In the genomic region with DNA sequence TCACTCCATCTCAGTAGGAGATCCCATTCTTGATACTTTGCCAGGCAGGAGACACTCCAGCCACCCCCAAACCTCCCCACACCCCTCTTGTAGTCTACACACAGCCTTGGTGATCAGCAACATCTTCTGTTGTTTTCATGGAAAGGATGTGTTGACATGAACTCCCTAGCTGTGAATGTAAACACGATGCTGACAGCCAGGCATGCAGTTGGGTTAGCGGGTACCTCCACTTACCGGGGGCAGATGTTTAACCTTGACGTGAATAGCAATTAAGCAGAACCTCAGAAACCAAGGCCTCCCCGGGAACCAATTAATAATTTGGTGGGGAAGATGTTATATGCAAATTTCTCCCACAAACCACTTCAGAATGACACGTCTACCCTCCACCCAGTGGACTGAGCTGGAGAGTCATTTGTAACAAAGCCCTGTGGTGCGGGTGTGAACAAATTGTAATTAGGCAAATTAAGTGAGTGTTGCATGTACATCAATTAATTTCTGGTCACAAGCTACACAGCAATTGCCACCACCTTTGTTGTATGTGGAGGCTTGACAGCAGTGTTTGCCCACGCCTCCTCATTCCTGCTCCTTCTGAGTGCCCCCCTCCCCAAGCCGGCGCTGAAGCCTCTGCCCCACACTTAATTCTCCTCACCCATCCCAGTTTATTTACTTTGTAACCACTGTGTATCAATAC, we compare ENCODE assay signal across 15 mouse cellular contexts. TPM values are rescaled to one million over a fixed set of nuclear protein-coding genes. Genes with fewer than 3 reads are reported as not detected.
DNase-seq lines count a peak whose midpoint lies in the region; ATAC-seq and TF ChIP-seq lines count a peak whose summit lies in the region.
"Had no signal": no experiment of that assay in that cellular context is flagged by ENCODE, and none has a peak within 500 bp of the region (broad histone marks: within the 10 kb centered on the region; RNA-seq: fewer than 3 reads in every experiment).

No protein-coding gene starts in this region.

- no peaks in the 10 kb centered on the region for H3K27me3 ChIP-seq in forebrain, embryonic 11.5 days (ENCODE audit: control insufficient read depth, insufficient read depth, low read length)
- H3K27me3 ChIP-seq in forebrain, embryonic 15.5 days = peaks cover 20% of the 10 kb centered on the region; the same call in 1 of the 2 replicates
- H3K27me3 ChIP-seq in hindbrain, postnatal 0 days (ENCODE audit: insufficient read depth, low read length) = 0 out of 2 replicates have a peak, but pooled peaks cover 3% of the 10 kb centered on the region
- H3K27me3 ChIP-seq in neural tube, embryonic 13.5 days = peaks cover 69% of the 10 kb centered on the region
- H3K27me3 ChIP-seq in stomach, postnatal 0 days (ENCODE audit: control insufficient read depth, insufficient read depth, low read length) = no peaks in the 10 kb centered on the region
- H3K27me3 ChIP-seq: CH12.LX had no signal

- no peaks in the 10 kb centered on the region for H3K36me3 ChIP-seq in forebrain, embryonic 11.5 days (ENCODE audit: control insufficient read depth, insufficient read depth, low read length)
- H3K36me3 ChIP-seq in forebrain, embryonic 15.5 days = no peaks in the 10 kb centered on the region
- H3K36me3 ChIP-seq in hindbrain, postnatal 0 days (ENCODE audit: insufficient read depth, low read length) = no peaks in the 10 kb centered on the region
- no peaks in the 10 kb centered on the region for H3K36me3 ChIP-seq in neural tube, embryonic 13.5 days
- H3K36me3 ChIP-seq in stomach, postnatal 0 days (ENCODE audit: control insufficient read depth, insufficient read depth, low read length) = no peaks in the 10 kb centered on the region
- H3K36me3 ChIP-seq: heart, embryonic 10.5 days; lung, embryonic 15.5 days had no signal

- H3K9ac ChIP-seq in forebrain, embryonic 11.5 days (ENCODE audit: low read length) = no peak overlapping the region
- H3K9ac ChIP-seq in forebrain, embryonic 15.5 days (replicated peaks) = no peak overlapping the region
- H3K9ac ChIP-seq in hindbrain, postnatal 0 days (replicated peaks; ENCODE audit: low read length) = no peak overlapping the region
- no peak overlapping the region for H3K9ac ChIP-seq in neural tube, embryonic 13.5 days
- H3K9ac ChIP-seq in stomach, postnatal 0 days (ENCODE audit: low read length) = no peak overlapping the region
- H3K9ac ChIP-seq: lung, embryonic 15.5 days had no signal

- no peaks in the 10 kb centered on the region for H3K9me3 ChIP-seq in forebrain, embryonic 11.5 days (ENCODE audit: control insufficient read depth, low read length)
- no peaks in the 10 kb centered on the region for H3K9me3 ChIP-seq in forebrain, embryonic 15.5 days
- H3K9me3 ChIP-seq in hindbrain, postnatal 0 days (ENCODE audit: low read length) = no peaks in the 10 kb centered on the region
- no peaks in the 10 kb centered on the region for H3K9me3 ChIP-seq in neural tube, embryonic 13.5 days
- H3K9me3 ChIP-seq in stomach, postnatal 0 days (ENCODE audit: control insufficient read depth, low read length) = no peaks in the 10 kb centered on the region
- H3K9me3 ChIP-seq: heart, embryonic 10.5 days; lung, embryonic 15.5 days had no signal

- no peak for TF ChIP-seq EP300 in stomach, postnatal 0 days (optimal IDR thresholded peaks at IDR 0.05)

- 42% methylated on average over 10 of the region's 10 CpGs for WGBS in forebrain, embryonic 11.5 days
- whole genome bisulfite sequencing in forebrain, embryonic 15.5 days = 6% methylated on average over 10 of the region's 10 CpGs
- 30% methylated on average over 10 of the region's 10 CpGs for WGBS in hindbrain, postnatal 0 days
- 10% methylated on average over 10 of the region's 10 CpGs for WGBS in neural tube, embryonic 13.5 days
- 42% methylated on average over 10 of the region's 10 CpGs for WGBS in stomach, postnatal 0 days

- peak; percentile 57 for DNase-seq in forebrain, embryonic 11.5 days (ENCODE audit: low spot score)
- no peak for DNase-seq in hindbrain, postnatal 0 days (ENCODE audit: low spot score)
- no peak for DNase-seq in right cerebral cortex, adult 18-20 months
- no peak for DNase-seq in stomach, postnatal 0 days (ENCODE audit: low spot score)
- DNase-seq: adrenal gland, adult 2 months; cerebellum, postnatal 36 days; heart, postnatal 4 days; kidney, adult 9 months had no signal

- peaks cover 33% of the 10 kb centered on the region for H3K4me1 ChIP-seq in forebrain, embryonic 11.5 days (replicated peaks; ENCODE audit: control insufficient read depth, insufficient read depth, low read length)
- H3K4me1 ChIP-seq in forebrain, embryonic 15.5 days = peaks cover 47% of the 10 kb centered on the region
- H3K4me1 ChIP-seq in hindbrain, postnatal 0 days (ENCODE audit: insufficient read depth, low read length) = peaks cover 10% of the 10 kb centered on the region
- peaks cover 54% of the 10 kb centered on the region for H3K4me1 ChIP-seq in neural tube, embryonic 13.5 days (replicated peaks)
- no peaks in the 10 kb centered on the region for H3K4me1 ChIP-seq in stomach, postnatal 0 days (replicated peaks; ENCODE audit: control insufficient read depth, insufficient read depth)

- ATAC-seq in forebrain, embryonic 11.5 days (replicated peaks; ENCODE audit: low FRiP score) = peak; percentile 49
- ATAC-seq in forebrain, embryonic 15.5 days (replicated peaks) = peak; percentile 62
- peak; percentile 37; the same call in 1 of the 2 replicates for ATAC-seq in hindbrain, postnatal 0 days
- peak; percentile 25; the same call in 1 of the 2 replicates for ATAC-seq in neural tube, embryonic 13.5 days (ENCODE audit: low read depth)
- no peak for ATAC-seq in erythroid progenitor cell, adult 5-6 weeks (replicated peaks; ENCODE audit: low FRiP score, poor library complexity, severe bottlenecking)
- ATAC-seq in stomach, postnatal 0 days (ENCODE audit: low FRiP score, low TSS enrichment) = no peak

- no peak overlapping the region for H3K4me3 ChIP-seq in forebrain, embryonic 11.5 days (ENCODE audit: low read depth, low read length)
- H3K4me3 ChIP-seq in forebrain, embryonic 15.5 days = no peak overlapping the region
- no peak overlapping the region for H3K4me3 ChIP-seq in hindbrain, postnatal 0 days (ENCODE audit: low read length)
- H3K4me3 ChIP-seq in neural tube, embryonic 13.5 days = no peak overlapping the region
- no peak overlapping the region for H3K4me3 ChIP-seq in stomach, postnatal 0 days (ENCODE audit: low read depth, low read length)
- H3K4me3 ChIP-seq: heart, embryonic 10.5 days; layer of hippocampus, adult 2 months; lung, embryonic 15.5 days had no signal

- no peak for TF ChIP-seq CTCF in hindbrain, postnatal 0 days (IDR thresholded peaks at IDR 0.05; ENCODE audit: low read depth)
- TF ChIP-seq CTCF in stomach, postnatal 0 days (IDR thresholded peaks at IDR 0.05; ENCODE audit: low read depth) = no peak

- no peak overlapping the region for H3K27ac ChIP-seq in forebrain, embryonic 11.5 days (ENCODE audit: low read depth, low read length)
- H3K27ac ChIP-seq in forebrain, embryonic 15.5 days (replicated peaks) = 0 out of 2 replicates have a peak overlapping the region, but pooled peaks have one; percentile 5
- H3K27ac ChIP-seq in hindbrain, postnatal 0 days = no peak overlapping the region
- peak overlapping the region; percentile 55 for H3K27ac ChIP-seq in neural tube, embryonic 13.5 days (replicated peaks)
- no peak overlapping the region for H3K27ac ChIP-seq in stomach, postnatal 0 days (replicated peaks)
- H3K27ac ChIP-seq: heart, embryonic 10.5 days; layer of hippocampus, adult 2 months; lung, embryonic 15.5 days had no signal

- no peak overlapping the region for H3K4me2 ChIP-seq in forebrain, embryonic 11.5 days (ENCODE audit: low read depth, low read length, severe bottlenecking)
- H3K4me2 ChIP-seq in forebrain, embryonic 15.5 days (replicated peaks) = no peak overlapping the region; the same call in 1 of the 2 replicates
- no peak overlapping the region for H3K4me2 ChIP-seq in hindbrain, postnatal 0 days (ENCODE audit: low read depth, low read length)
- H3K4me2 ChIP-seq in neural tube, embryonic 13.5 days = peak overlapping the region; percentile 51
- no peak overlapping the region for H3K4me2 ChIP-seq in stomach, postnatal 0 days (replicated peaks; ENCODE audit: low read depth)

RNA-seq across cellular contexts. Expression of a gene that starts 5.4 kb away (rescaled TPM):
- 48.1 and 53.5 TPM in 2 replicates for polyA plus RNA-seq in forebrain, embryonic 11.5 days (2014; fragmentation: Nextera tagmentation; extraction: Ambion mirVana)
- 11.6 and 13.9 TPM in 2 replicates for polyA plus RNA-seq in forebrain, embryonic 15.5 days (2015; fragmentation: Nextera tagmentation; extraction: Ambion mirVana)
- total RNA-seq in hindbrain, postnatal 0 days (2014; rRNA removed) = 4.4 and 4.6 TPM in 2 replicates
- 5.5 and 5.9 TPM in 2 replicates for polyA plus RNA-seq in hindbrain, postnatal 0 days (2015; fragmentation: Nextera tagmentation; extraction: Ambion mirVana)
- 3.3 and 5.4 TPM in 2 replicates for polyA plus RNA-seq in neural tube, embryonic 13.5 days (2015; fragmentation: Nextera tagmentation; extraction: Ambion mirVana)
- total RNA-seq in erythroid progenitor cell, adult 5-6 weeks (2015; ENCODE audit: low replicate concordance) = 5.9 and 7.6 TPM in 2 replicates
- 16.7 and 17.9 TPM in 2 replicates for total RNA-seq in erythroid progenitor cell, adult 5-6 weeks (2017; ENCODE audit: low replicate concordance)
- 15.1 and 15.7 TPM in 2 replicates for polyA plus RNA-seq in stomach, postnatal 0 days (2015; fragmentation: Nextera tagmentation; extraction: Ambion mirVana)

Comparison
In these comparisons a context has a peak if more than half of its experiments do, and no peak if none do; other contexts are left out.
1. H3K27ac ChIP-seq: peak in forebrain, embryonic 15.5 days (single experiment) and neural tube, embryonic 13.5 days (single experiment); none in forebrain, embryonic 11.5 days (single experiment), hindbrain, postnatal 0 days (single experiment) and stomach, postnatal 0 days (single experiment).
2. ATAC-seq: peak in forebrain, embryonic 11.5 days (single experiment), forebrain, embryonic 15.5 days (single experiment), hindbrain, postnatal 0 days (single experiment) and neural tube, embryonic 13.5 days (single experiment); none in erythroid progenitor cell, adult 5-6 weeks (single experiment) and stomach, postnatal 0 days (single experiment).